Mouse (Mus musculus) spleen, postnatal 4 days (tissue): ENCODE results near the gene Galnt11.

Experiments used
- DNase-seq, 2 experiments: peaks; one replicate each; pipeline ENCODE4 v3.0.0; 2022; ENCODE audit warnings: low spot score in 2 of 2

Galnt11 gene

DNA sequence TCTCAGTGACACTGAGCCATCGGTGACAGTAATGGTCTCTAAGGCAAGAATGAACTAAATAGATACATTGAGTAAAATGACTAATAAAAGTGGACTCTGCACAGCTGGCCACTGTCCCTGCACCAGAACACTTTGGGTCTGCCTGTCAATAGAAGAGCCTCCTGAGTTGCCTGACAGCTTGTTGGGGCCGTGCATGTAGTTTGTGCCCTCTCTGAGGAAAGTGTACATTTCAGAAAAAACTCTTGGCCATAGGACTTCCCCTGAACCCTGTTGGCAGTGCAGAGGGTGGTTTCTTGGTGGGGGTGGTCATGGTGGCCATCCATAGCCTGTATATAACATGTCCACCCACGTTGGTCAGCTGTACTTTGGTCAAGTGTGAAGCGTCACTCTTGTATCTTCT lies 32.8 kb downstream of the Galnt11 start:
- no peak for DNase-seq

DNA sequence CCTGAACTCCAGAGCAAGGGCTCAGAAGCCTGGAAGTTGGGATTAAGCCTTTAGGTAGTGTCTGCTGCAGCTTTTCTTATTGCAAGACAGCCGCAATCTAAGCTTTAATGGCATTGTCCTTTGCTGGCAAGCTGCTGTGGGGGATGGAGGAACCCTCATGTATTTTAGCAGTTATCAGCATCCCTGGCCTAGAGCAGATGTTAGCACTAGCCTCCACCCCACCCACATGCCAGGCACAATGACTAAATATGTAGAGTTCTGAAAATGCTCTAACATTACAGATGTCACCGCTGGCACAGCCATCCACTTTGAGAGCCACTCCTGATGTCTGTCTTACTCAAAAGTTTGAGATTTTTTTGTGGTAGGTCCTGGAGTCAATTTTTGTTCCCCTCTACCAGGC lies 35.0 kb downstream of the Galnt11 start:
- DNase-seq: no peak

DNA sequence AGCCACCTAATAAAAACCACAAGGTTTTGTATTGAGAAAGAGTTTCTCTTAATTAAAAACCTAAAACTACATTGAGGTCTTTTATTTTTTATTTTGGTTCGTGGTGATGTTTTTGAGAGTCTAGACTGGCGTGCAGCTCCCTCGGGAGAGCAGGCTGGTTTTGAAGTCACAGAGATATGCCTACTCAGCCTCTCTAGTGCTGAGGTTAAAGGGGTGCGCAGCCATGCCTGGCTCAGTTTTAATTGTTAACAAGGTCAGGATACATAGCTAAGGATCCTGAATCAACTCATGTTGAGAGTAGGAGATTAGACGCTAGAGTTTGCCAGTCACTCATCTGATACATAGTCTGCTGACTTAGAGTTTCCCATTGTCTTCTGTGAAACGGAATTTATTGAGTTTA lies 39.7 kb downstream of the Galnt11 start:
- no peak for DNase-seq

DNA sequence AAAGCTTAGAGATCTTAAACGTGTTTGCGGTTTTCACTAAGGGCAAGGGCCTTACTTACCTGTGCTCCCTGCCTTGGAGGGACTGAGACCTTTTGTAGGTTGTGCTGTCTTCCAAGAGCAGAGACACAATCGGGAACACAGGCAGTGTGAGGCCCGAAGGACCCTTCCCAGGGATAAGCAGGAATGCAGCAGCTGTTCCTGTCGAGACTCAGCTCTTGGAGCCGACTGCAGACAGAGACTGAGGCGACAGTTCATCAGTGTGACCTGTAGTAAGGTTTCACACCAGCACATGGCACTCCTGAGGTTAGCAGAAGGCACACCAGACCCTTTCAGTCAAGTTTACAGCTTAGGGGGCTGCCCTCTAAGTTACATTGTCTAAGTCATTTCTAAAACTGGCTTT lies 40.6 kb downstream of the Galnt11 start:
- DNase-seq: no peak

DNA sequence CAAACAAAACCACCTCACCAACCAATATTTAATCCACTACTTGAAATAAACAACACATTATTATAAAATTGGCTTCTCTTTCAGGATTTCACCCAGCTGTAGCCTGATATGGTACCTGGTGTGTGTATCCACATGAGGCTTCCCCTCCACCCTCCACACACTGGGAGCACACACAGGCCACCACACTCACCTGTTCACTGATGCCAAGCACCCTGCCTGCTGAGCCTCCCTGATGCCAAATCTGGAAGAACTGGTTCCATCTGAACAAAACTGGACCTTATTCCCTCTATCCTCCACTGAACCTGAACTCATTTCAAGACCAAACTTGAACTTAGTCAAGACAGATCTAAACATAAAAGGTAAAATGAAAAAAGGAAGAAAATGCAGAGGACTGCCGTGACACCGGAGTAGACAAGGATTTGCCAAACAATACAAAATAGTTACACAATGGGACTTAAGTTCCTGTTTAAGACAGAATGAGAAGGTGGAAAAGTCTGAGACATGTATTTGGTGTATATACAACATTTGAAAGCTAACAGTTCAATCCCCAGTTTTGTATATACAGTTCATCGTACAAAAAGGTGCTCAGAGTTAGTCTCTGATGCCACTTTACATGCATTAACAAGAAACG lies 46.7 kb downstream of the Galnt11 start:
- no peak for DNase-seq

DNA sequence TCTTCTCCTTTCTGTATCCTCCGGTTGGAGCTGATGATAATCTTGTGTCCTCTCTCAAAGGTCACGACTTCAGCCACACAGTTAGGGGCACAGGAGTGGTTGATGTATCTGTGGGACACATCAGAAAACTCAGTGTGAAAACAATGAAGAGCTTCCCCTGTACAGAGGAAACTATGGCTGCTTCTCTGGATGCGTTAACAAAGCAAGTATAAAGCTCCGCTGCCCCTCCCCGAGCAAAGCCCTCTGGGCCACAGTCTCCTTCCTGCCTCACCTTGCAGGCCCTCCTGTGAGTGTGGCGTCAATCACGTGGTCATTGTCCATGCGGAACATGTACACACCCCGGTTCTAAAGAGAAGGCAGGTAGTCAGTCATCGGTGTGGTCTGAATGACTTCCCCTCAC lies 53.9 kb downstream of the Galnt11 start:
- DNase-seq: no peak

DNA sequence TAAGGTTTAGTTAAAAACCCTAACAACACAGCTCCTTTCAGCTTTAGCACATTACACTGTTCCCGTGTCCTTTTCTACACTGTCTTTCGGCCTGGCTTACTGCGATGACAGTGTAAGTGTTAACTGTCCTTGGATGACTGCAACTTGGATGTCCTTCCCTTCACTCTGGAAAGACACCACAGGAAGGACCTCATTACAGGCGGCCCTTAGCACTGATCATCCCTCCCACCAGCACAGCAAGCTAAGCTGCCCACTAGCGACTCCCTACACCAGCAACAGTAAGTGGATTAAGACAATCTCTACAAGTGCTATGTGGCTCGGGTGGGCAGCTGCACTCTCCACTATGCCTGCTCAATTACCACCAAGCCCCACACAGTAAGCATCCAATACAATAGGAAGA lies 54.7 kb downstream of the Galnt11 start:
- no peak for DNase-seq

DNA sequence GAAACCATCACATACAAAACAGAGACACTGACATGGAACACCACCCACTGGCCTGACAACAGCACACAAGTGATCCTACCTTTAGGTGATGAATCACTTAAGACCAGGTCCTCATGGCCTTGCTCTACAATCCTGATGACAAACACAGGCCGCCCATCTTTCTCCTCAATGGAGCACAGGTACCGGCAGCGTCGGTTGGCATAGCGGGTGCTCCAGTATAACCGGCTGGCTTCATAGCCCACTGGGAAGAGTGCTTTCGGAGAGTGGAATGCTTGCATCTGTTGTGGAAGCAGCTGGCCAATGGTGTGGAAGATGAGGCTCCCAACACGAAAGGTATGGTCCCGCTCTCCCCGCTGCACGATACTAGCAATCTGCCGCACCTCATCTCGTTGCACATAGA lies 62.3 kb downstream of the Galnt11 start:
- DNase-seq: no peak

DNA sequence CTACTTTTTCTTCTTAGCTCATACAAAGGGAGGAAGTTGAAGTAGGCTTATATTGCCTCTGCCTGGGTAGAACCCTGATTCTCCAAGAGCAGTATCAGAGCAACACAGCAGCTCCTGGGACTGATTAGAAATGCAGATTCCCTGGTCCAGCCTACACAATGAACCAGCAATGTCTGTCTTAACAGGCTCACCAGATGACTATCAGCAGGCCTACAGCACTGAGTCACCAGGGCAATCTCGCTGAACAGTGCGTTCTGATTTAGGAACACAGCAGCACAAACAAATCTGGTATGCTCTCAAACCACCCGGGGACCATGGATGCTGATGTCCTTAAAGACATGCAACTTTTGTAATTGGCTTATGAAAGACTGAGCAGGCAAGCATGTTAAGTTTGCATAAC lies 75.1 kb downstream of the Galnt11 start:
- DNase-seq: no peak

DNA sequence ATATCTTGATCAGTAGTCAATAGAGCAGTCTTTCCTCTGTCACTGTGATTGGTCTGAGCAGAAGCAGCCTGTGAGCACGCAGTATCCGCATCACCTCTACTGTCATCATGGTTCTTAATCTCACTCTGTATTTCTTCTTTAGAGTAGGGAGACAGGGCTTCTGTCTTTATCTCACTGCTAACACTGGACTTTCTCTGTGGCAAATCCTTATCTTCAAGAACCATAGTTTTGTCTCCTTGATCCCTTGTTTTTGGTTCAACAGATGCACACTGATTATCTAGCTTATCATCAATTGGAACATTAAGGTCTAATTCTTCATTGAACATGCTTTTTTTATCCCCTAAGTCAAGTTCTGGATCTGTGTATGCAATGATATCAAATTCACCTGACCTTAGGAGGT lies 88.5 kb downstream of the Galnt11 start:
- DNase-seq: no peak

DNA sequence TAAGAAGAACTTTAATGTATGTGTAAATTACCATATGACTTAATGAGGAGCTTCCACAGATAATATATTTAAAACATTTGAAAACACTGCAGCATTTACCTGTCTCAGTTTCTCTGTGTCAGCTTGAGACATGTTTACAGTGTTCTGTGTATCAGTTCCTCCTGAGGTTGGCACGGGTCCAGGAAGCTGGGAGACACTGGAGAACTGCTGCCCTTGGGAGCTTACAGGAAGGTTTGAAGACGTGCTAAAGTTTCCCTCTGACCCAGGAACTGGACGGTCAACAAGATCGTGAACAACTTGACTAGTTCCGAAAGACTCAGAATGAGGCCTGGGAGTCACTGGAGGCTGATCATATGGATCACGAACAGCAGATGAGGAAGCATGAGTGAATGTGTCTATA lies 92.2 kb downstream of the Galnt11 start:
- DNase-seq: no peak
